Mouse (Mus musculus) lung, embryonic 14.5 days (tissue): Measurements from ENCODE around the gene Eme2. TPM values are rescaled to one million over a fixed set of nuclear protein-coding genes. Genes with fewer than 3 reads are reported as not detected.

Experiments
- ATAC-seq: fragments of 200-750 bp; cut with Nextera tagmentation; 2 replicates; pipeline ENCODE4 v1.8.0; 2017; ENCODE audit warnings: mild to moderate bottlenecking, moderate TSS enrichment, moderate library complexity; ENCODE audit not compliant: insufficient read depth
- DNase-seq: peaks from one replicate; pipeline ENCODE4 v3.0.0-alpha.2; 2015
- H3K27ac ChIP-seq: fragments of 300-500 bp; sonication (generic); 2 replicates; pipeline ENCODE4 v1.5.1; 2014; ENCODE audit warnings: low read depth, mild to moderate bottlenecking, moderate library complexity
- H3K27me3 ChIP-seq: fragments of 300-500 bp; sonication (generic); 2 replicates; pipeline ENCODE4 v1.6.1; 2014; ENCODE audit warnings: low read length, control low read depth; ENCODE audit not compliant: insufficient read depth
- H3K36me3 ChIP-seq: fragments of 300-500 bp; sonication (generic); 2 replicates; pipeline ENCODE4 v1.6.1; 2014; ENCODE audit warnings: control low read depth; ENCODE audit not compliant: insufficient read depth
- H3K4me1 ChIP-seq: fragments of 300-500 bp; sonication (generic); 2 replicates; pipeline ENCODE4 v1.6.1; 2014; ENCODE audit warnings: antibody characterized with exemption, control low read depth; ENCODE audit not compliant: insufficient read depth
- H3K4me2 ChIP-seq: fragments of 300-500 bp; sonication (generic); 2 replicates; pipeline ENCODE4 v1.6.1; 2014; ENCODE audit warnings: mild to moderate bottlenecking
- H3K4me3 ChIP-seq: fragments of 300-500 bp; sonication (generic); 2 replicates; pipeline ENCODE4 v1.5.1; 2014; ENCODE audit warnings: low read depth, low read length
- H3K9ac ChIP-seq: fragments of 300-500 bp; sonication (generic); 2 replicates; pipeline ENCODE4 v1.6.1; 2014
- H3K9me3 ChIP-seq: fragments of 300-500 bp; sonication (generic); 2 replicates; pipeline ENCODE4 v1.6.1; 2016; ENCODE audit warnings: low read depth, low read length, control low read depth
- CTCF ChIP-seq: IDR thresholded peaks from 2 replicates; pipeline ENCODE4 v1.5.1; 2016; ENCODE audit warnings: antibody characterized with exemption, low read depth
- WGBS: fragments of 180-500 bp; shearing (Covaris S2); extraction: QIAGEN DNeasy Blood & Tissue Kit; methylation state at CpG from one replicate; pipeline ENCODE4 v1.1.7; 2014; 5-methylcytosine and 5-hydroxymethylcytosine counted together
- polyA plus RNA-seq: library from polyadenylated mRNA; unstranded; fragments of >200 nt; fragmentation: Nextera tagmentation; extraction: Ambion mirVana; gene quantifications from 2 replicates; pipeline ENCODE4 v1.2.1, GENCODE M21; 2014

The Eme2 gene
- polyA plus RNA-seq, 1 experiment from 2014 or later, result 21.2 TPM

DNA sequence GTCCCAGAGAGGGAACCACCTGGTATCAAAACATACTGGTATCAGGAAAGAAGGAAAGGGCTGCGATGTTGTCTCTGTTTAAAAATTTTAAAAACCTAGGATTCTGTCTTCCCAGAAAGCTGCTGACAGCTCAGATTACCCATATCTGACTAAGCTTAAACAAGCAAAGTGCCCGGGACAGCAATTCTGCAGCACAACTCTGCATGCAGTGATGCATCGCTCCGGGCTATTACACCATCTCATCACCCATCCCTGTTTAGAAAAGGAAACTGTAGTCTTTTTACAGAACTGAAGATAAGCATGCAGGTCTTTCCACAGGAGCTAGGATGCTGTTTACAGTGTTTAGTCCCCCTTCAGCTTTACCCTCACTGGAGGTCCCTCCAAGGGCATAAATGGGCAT, 40.0 kb upstream of the Eme2 start:
- 56% methylated on average over 4 of the region's 4 CpGs for WGBS
- no peaks in the 10 kb centered on the region for H3K9me3 ChIP-seq
- H3K4me3 ChIP-seq, result 0 out of 2 replicates have a peak overlapping the region, but pooled peaks have one; percentile 1
- DNase-seq (no peak), ATAC-seq (no peak)
- H3K4me2 ChIP-seq, result peak overlapping the region; percentile 72
- 0 out of 2 replicates have a peak, but pooled peaks cover 4% of the 10 kb centered on the region for H3K36me3 ChIP-seq
- no peak for TF ChIP-seq CTCF
- peak overlapping the region; percentile 86; the same call in 1 of the 2 replicates for H3K9ac ChIP-seq
- H3K27ac ChIP-seq, result no peak overlapping the region
- H3K27me3 ChIP-seq, result no peaks in the 10 kb centered on the region
- H3K4me1 ChIP-seq, result peaks cover 5% of the 10 kb centered on the region; the same call in 1 of the 2 replicates

- no peak for TF ChIP-seq CTCF
- Histone ChIP-seq H3K27me3 (no peaks in the 10 kb centered on the region), H3K4me1 (peaks cover 5% of the 10 kb centered on the region; the same call in 1 of the 2 replicates), H3K27ac (no peak overlapping the region), H3K4me3 (no peak overlapping the region), H3K9me3 (no peaks in the 10 kb centered on the region), H3K36me3 (peaks cover 4% of the 10 kb centered on the region; the same call in 1 of the 2 replicates), H3K9ac (no peak overlapping the region), H3K4me2 (no peak overlapping the region)
- ATAC-seq, result no peak
- WGBS, result 72% methylated on average over 4 of the region's 4 CpGs
- DNase-seq, result no peak
Observed at GRCm38 (mm10) chr17:24933163-24933562, 38.3 kb upstream of the Eme2 start.

DNA sequence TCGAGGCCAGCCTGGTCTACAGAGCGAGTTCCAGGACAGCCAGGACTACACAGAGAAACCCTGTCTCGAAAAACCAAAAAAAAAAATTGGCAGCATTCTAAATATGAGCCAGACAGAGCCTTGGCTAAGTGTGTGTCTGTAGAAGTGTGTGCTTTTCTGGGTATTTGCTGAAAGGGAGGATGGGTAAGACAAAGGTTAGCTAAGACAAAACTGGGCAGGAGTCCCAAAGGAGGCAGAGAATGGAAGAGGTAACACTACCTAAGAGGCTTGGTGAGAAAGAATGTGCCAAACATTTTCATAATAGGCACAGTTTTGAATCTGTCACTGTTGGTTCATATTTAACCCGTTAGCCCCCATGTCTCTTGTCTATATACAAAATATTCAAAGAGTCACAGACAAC, 37.5 kb upstream of the Eme2 start:
- Histone ChIP-seq H3K27ac (no peak overlapping the region), H3K4me3 (no peak overlapping the region), H3K4me1 (peaks cover 5% of the 10 kb centered on the region; the same call in 1 of the 2 replicates), H3K36me3 (peaks cover 11% of the 10 kb centered on the region), H3K9ac (no peak overlapping the region), H3K9me3 (no peaks in the 10 kb centered on the region), H3K27me3 (no peaks in the 10 kb centered on the region), H3K4me2 (no peak overlapping the region)
- WGBS, result 85% methylated on average over 4 of the region's 4 CpGs
- no peak for ATAC-seq
- TF ChIP-seq CTCF, result no peak
- DNase-seq, result no peak

- no peak for ATAC-seq
- no peak overlapping the region for H3K27ac ChIP-seq
- no peaks in the 10 kb centered on the region for H3K4me1 ChIP-seq
- WGBS, result 91% methylated on average over 1 of the region's 1 CpGs
- H3K9ac ChIP-seq, result no peak overlapping the region
- no peak for TF ChIP-seq CTCF
- DNase-seq, result no peak
- peaks cover 39% of the 10 kb centered on the region for H3K36me3 ChIP-seq
- H3K4me2 ChIP-seq, result no peak overlapping the region
- H3K9me3 ChIP-seq, result no peaks in the 10 kb centered on the region
- no peaks in the 10 kb centered on the region for H3K27me3 ChIP-seq
- no peak overlapping the region for H3K4me3 ChIP-seq
Observed at GRCm38 (mm10) chr17:24929506-24929905, 34.6 kb upstream of the Eme2 start.

DNA sequence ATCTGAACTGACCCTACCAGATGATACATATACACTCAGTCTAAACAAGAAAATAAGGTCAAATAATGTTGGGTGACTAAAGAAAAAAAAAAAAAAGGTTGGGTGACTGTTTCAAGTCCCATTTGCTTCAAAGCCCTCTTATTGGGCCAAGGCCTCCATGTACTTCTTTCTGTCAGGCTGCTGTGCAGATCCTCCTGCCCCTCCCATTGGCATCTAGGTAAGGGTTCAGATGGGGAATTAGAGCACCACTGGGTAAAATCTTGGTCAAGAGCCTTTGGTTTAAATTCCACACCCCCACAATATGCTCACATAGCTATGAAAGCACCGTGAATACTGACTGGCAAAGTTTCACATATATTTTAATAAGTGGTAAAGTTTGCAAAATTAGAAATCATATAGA, 28.4 kb upstream of the Eme2 start:
- Histone ChIP-seq H3K4me1 (no peaks in the 10 kb centered on the region), H3K4me2 (no peak overlapping the region), H3K36me3 (peaks cover 94% of the 10 kb centered on the region), H3K27ac (no peak overlapping the region), H3K9ac (no peak overlapping the region), H3K9me3 (no peaks in the 10 kb centered on the region), H3K27me3 (no peaks in the 10 kb centered on the region), H3K4me3 (no peak overlapping the region)
- WGBS, result 87% methylated on average over 1 of the region's 1 CpGs
- DNase-seq (no peak), ATAC-seq (no peak)
- TF ChIP-seq CTCF, result no peak

DNA sequence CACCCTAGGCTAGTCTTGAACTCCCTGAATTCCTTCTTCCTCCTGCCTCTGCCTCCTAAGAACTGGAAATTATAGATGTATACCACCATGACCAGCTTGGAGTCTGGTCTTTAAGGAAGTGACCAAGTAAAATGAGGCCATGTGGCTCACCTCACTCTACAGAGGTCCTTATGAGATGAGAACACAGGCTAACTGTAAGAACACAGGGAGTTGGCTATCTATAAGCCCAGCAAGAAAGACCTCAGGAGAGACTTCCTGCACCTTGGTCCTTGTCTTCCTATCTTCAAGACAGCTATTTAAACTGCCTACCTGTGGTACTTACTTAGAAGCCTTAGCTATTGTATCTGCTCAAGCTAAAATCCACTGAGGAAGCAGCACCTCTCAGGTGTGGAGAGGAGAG, 19.1 kb upstream of the Eme2 start:
- Histone ChIP-seq H3K27ac (no peak overlapping the region), H3K4me2 (no peak overlapping the region), H3K4me1 (no peaks in the 10 kb centered on the region), H3K27me3 (no peaks in the 10 kb centered on the region), H3K9me3 (no peaks in the 10 kb centered on the region), H3K9ac (no peak overlapping the region), H3K4me3 (no peak overlapping the region), H3K36me3 (peaks cover 98% of the 10 kb centered on the region)
- no peak for ATAC-seq
- no peak for DNase-seq
- no peak for TF ChIP-seq CTCF

GRCm38 (mm10) chr17:24907591-24907990, 12.7 kb upstream of the Eme2 start:
- TF ChIP-seq CTCF, result no peak
- Histone ChIP-seq H3K9ac (no peak overlapping the region), H3K36me3 (peaks cover 99% of the 10 kb centered on the region), H3K4me1 (no peaks in the 10 kb centered on the region), H3K27me3 (no peaks in the 10 kb centered on the region), H3K27ac (no peak overlapping the region), H3K4me2 (no peak overlapping the region), H3K4me3 (no peak overlapping the region), H3K9me3 (no peaks in the 10 kb centered on the region)
- no peak for ATAC-seq
- no peak for DNase-seq
- 92% methylated on average over 2 of the region's 2 CpGs for WGBS

GRCm38 (mm10) chr17:24903767-24904166, 8.9 kb upstream of the Eme2 start:
- H3K4me3 ChIP-seq, result no peak overlapping the region
- no peaks in the 10 kb centered on the region for H3K4me1 ChIP-seq
- no peak overlapping the region for H3K4me2 ChIP-seq
- TF ChIP-seq CTCF, result no peak
- WGBS, result 82% methylated on average over 9 of the region's 9 CpGs
- DNase-seq (no peak), ATAC-seq (no peak)
- H3K36me3 ChIP-seq, result peaks cover 100% of the 10 kb centered on the region
- H3K27ac ChIP-seq, result no peak overlapping the region; the same call in 1 of the 2 replicates
- H3K27me3 ChIP-seq, result no peaks in the 10 kb centered on the region
- H3K9ac ChIP-seq, result no peak overlapping the region
- no peaks in the 10 kb centered on the region for H3K9me3 ChIP-seq
